Mouse (Mus musculus) brain, embryonic 18.5 days (tissue): ENCODE measurements at regions not wholly inside any gene's neighbourhood (a gene's known extent, or its start where the extent isn't known, plus 50 kb on each side); places are given as distances from the start of the nearest gene placed in this dataset.
A peak's percentile ranks its signal among the peaks of the same experiment; 100 is the strongest.
"Not testable (repeated sequence)": the region's sequence is repeated elsewhere in the genome, so short reads cannot be mapped to it uniquely, and the experiment has no call there.

Source experiments
- DNase-seq: peaks from one replicate; pipeline ENCODE4 v3.0.0-alpha.2; 2012; ENCODE audit warnings: low read depth, low spot score

DNA sequence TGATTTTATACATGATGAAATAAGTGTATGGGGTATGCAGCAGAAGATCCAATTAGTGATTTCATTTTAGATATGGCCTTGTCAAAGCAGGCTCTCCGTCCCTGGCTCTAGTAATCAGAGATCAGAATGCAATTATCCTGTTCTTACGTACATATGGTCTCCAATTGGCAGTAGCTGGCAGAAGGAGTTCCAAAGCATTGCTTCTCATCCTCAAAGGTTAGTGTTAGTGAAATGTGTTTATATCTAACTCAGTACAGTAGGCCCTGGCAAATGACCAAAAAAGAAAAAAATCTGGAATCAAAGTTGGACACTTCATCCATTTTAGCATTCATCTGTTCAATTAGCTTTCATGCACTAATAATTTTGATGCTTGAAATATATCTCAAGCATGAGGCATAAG is 1407.6 kb downstream of the Gm9008 start:
- no peak for DNase-seq

DNA sequence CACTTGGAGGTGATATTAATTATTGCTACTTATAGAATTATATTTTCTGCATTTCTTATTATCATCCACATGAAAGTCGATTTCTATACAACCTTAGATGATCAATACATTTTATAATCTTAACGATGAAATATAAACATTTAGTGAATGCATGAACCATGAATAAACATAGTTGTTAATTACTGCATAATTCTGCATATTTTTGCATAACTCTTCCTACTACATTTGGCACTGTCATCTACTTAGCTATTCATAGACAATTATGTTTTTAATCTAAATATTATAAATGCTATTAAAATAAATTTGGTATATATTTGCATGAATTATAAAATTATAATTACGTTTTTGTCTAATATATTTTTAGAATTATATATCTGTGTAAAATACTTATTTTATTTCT is 1429.8 kb downstream of the Gm9008 start:
- DNase-seq, result no peak

DNA sequence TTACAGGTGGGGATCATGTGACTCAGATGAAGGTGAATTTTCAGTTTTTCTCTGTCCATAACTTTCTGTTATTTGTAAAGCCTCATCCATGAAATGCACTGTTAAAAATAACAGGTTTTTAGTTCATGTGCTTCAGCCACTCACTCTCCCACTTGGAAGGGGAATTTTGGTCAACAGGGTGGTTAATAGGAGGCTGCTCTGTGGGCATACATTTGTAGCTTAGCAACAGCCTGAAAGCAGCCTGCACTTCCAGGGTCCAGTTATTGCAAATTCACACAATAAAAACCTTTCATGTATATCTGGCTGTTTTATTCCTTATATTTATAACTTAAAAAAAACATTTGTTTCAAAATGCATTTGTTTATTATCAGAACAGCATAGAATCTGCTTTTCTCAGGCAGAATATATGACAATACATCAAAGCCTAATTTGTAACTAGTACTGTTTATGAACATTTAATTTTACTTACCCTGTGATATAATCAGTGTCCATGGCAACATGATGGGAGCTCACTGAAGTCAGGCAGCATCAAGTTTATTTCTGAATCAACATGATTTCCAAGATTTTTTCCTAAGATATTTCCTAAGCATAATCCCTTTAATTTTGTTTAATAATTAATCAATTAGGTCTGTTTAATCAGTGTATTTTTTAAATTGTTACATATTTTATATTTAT is 1455.1 kb downstream of the Gm9008 start:
- DNase-seq, result peak; percentile 8

DNA sequence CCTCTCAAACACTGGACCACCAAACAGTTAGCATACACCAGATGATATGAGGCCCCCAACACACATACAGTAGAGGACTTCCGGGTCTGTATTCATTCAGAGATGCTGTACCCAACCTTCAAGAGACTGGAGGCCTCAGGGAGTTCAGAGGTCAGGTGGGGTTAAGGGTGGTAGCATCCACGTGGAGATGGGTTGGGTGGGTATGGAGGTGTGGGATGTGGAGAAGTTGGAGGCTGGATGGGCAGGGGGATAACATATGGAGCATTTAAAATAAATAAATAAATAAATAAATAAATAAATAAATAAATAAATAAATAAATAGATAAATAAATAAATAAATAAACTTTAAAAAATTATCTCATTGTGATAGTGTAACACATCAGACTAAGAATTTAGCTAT is 1458.1 kb downstream of the Gm9008 start:
- DNase-seq, result no peak

DNA sequence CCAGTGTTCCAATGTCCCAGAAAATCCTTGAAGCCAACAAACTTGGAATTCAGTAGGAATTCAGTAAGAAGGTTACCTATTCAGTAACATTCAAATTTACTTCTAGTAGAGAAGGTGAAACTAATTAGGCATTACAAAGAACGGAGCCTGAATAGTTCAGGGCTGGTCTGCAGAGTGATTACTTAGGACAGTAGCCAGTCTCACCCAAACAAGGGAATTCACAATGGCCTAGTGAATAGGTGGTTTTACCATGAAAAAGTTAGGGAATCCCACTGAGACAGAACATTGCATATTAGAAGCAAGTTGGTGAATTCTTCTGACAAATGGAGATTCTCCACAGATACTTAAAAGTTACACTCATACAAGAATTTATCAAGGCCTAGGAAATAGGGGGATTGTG is 1460.4 kb downstream of the Gm9008 start:
- not testable (repeated sequence) for DNase-seq
